Mouse (Mus musculus) cerebellum, postnatal 36 days (tissue): ENCODE measurements around the gene Alkbh2.
A peak's percentile ranks its signal among the peaks of the same experiment; 100 is the strongest.

Experiments used
- DNase-seq, 2 experiments: peaks; one replicate each; pipeline ENCODE4 v3.0.0; 2021 to 2022; ENCODE audit warnings: mixed read lengths in 2 of 2

Alkbh2 gene

DNA sequence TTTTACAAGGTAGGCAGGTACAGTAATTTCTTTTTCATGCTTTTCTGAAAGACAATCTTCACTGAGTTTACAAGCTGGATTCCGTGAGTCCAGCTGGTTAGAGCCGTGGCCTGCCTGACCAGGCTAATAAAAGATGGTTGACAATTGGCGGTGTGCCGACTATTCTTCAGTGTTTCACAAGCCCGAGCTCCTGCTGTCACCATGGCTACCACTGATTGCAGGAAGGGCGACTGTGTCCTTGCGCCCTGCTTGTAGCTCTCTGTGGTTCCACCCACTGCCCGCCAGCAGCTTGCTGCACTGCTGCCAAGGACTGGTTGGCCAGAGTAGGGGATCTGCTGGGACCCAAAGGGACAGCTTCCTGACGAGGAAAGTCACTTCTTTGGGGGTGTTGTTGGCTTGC lies 11.2 kb upstream of the Alkbh2 start:
- peak; percentile 50 to 51 for DNase-seq

DNA sequence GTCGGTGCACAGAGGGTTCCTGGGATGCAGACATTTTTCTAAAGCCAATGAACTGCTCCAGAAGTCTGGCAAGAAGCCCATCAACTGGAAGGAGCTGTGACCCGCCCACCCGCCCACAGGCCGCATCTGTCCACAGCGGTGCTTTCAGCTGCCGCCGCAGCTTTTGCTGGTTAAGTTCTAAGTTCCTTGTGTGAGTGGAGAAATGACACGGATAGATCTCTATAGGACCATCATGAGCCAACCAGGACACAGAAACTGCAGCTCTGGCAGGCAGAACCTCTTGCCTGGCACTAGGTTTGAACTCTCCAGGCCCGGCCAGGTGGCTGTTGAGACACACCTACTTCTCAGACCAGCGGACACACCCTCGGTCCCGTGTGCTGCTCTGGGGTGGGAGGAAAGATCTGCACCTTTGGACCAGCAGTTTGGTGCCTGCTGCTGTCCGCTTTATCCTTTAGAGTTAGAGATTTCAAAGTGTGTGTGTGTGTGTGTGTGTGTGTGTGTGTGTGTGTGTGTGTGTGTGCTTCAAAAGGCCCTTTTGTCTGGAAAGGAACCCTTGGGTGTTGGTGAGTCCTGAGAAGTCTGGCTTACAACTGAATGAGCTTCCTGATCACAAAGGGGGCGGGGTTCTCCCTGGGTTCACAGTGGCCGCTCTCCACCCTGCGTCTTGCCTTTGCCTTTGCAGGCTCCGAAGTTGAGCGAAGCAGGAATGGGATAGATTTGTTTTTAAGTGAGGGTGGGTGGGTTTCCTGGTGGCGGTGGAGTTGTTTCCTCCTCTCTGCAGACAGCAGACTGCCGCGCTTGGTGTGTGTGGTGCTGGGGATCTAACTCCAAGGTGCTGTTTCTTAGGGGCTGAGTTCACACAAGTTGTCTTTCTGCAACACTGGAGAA lies 10.5 kb upstream of the Alkbh2 start:
- DNase-seq, result no peak

DNA sequence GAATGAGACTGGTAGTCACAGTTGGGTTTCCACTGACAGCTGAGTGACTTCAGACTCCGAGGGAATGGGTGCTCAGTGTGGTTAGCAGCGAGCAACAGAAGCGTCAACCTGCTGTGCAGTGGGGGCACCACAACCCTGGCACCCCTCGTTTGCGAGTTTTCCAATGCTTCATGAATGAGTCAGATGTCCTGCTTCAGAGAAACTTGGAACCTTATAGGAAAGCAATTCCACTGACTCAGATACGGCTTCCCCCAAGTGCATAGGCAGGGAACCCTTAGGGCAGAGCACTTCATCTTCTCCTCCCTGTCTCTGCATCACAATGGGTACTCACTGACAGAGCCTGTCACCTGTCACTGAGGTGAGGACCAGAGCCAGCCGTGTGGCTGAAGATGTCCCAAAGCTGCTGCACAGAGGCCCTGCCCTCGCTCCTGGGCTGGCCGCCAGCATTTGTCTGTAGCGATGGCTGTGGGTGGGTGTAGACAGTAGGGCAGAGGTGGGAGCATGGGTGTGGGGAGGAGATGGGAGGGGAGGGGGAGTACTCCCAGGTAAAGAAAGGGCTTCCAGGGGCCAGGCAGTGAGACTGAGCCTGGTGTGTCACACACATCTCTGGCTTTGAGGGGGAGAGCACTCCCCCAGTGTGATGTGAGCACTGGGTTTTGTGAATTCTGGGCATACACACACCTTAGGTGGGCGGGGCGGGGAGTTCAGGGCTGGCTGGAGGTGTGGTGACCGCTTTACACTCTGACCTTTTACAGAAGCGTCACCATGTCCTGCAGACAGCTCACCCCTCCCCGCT lies 9.7 kb upstream of the Alkbh2 start:
- DNase-seq, result no peak

DNA sequence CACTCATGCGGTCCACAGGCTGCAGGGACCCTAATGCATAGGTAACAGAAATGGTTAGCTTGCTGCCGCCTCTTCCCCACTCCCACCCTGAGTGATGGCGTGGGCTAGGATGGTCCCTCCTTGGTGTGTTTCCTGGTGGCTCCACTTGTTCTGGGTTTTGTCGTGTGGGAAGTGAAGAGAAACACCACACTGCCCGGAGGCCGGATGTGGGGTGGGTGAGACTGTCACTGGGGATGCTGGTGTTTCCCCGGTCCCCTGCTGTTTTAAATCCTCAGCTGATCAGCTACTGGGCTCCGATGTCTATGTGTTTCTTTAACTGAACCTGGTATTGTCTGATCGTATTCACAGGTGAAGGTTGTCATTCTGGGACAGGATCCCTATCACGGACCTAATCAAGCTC lies 7.5 kb upstream of the Alkbh2 start:
- no peak for DNase-seq

DNA sequence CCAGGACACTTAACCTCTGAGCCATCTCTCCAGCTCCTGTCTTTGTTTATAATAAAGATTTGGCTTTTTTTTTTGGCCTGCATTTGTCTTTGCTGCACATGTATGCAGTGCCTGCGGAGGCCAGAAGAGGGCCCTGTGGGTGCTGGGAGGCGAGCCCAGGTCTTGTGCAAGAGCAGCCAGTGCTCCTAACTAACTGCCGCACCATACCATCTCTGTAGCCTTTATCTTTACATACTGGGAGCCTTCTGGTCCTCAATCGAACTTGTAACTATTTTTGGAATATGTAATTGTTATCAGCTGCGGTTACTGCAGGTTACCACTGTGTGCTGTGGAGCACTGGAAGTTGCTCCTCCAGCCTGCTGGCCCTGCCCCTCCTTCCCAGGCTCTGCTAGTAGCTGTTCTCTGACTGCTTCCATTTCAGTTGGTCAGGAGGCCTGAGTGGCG lies 6.1 kb upstream of the Alkbh2 start:
- peak; percentile 31 to 49 for DNase-seq

DNA sequence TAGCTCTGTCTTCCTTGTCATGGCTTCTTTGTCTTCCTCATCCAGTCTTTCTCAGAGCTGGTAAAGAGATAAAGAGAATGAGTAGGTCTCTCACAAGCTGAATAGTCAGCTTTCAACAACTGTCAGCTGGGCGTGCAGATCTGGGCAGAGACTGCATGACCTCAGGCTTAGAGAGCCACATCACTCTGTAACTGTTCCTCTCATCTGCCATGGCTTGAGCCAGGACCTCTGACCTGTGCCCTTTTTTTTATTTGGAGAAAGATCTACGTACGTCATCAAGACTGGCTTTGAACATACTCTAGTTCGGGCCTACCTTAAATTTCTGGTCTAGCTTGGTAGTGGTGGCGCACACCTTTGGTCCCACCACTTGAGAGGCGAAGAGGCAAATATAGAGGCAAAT lies 4.8 kb upstream of the Alkbh2 start:
- DNase-seq, result no peak

DNA sequence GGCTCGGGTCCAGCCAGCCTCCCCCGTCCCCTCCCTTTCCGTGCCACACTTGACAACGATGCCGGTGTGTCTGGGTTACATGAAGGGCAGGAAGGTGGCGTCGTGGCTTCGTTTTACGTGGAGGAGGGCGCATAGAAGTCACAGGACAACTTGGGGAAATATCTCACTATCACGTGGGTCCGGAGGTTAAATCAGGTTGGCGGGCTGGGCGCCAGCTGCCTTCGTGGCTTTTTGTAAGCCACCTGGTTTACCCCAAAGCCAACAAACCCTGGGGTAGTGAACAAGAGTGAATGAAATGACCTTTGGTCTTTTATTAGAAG lies 3.5 kb upstream of the Alkbh2 start:
- peak in 1 of 2 experiments; percentile 54 for DNase-seq

DNA sequence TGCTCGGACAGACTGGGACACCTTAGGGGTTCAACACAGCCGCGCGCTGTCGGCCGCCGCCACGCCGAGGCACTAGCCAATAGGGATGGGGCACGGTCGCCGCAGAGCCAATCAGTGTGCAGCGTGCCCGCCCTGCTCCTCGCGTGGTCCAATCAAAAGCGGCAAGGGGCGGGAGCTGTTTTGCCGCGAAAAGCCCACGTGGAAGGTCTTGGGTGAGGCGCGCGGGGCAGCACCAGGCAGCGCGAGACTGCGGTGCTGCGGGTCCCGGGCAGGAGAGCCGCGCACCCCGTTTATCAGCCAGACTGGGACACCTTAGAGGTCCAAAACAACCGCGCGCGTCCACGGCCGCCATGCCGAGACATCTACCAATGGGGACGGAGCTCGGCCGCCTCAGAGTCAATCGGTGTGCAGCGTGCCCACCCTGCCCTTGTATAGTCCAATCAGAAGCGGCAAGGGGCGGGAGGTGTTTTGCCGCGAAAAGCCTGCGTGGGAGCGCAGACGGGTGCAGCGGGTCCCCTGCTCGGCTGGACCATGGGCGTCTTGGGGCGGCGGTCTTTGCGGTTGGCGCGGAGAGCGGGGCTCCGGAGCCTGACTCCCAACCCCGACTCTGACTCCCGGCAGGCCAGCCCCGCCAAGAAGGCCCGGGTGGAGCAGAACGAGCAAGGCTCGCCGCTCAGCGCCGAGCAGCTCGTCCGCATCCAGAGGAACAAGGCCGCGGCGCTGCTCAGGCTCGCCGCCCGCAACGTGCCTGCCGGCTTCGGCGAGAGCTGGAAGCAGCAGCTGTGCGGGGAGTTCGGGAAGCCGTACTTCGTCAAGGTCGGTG lies 2.9 kb upstream of the Alkbh2 start:
- DNase-seq, result peak; percentile 93 to 96

DNA sequence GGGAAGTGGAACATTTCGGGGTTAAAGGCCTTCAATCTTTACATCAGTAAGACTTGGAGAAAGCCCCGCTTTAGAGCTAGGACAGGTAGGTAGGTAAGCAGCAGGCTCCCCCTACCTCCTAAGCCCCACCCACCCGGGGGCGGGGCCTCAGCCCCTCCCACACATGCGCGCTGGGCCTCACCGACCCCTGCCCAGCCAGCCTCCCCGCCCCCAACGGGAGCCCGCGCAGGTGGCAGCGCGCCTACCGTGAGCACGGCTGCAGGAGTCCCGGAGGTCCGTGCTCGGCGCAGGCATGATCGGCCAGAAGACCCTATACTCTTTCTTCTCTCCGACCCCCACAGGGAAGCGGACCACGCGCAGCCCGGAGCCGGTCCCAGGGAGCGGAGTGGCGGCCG lies 2.2 kb upstream of the Alkbh2 start, which contains the start of gene Ung:
TSS of gene Ung (plus strand) at position 176 of the 395 bp plus-strand sequence.
- DNase-seq, result peak; percentile 32 to 59

DNA sequence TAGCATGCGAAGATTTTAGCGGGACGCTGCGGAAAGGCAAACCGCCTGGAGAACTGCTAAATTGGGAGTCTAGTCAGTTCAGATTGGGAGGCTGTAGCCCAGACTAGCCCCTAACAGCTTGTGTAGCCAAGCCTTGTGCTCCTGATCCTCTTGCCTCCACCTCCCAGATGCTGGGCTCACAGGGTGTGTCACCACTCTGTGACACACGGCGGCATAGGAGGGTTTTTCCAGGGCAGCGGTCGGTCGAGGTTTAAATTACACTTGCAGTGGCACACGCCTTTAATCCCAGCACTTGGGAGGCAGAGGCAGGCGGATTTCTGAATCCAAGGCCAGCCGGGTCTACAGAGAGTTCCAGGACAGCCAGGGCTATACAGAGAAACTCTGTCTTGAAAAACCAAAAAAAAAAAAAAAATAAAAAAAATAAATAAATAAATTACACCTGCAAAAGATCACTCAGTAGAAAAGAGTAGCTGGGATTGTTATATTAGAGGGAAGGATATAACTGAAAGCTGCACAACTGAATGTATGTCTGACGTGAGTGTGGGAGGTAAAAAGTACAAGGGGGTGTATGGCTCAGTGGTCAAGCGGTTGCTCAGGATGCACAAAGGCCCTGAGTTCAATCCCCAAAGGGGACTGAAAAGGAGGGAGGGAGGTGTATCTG lies 1.7 kb upstream of the Alkbh2 start:
- DNase-seq, result no peak

DNA sequence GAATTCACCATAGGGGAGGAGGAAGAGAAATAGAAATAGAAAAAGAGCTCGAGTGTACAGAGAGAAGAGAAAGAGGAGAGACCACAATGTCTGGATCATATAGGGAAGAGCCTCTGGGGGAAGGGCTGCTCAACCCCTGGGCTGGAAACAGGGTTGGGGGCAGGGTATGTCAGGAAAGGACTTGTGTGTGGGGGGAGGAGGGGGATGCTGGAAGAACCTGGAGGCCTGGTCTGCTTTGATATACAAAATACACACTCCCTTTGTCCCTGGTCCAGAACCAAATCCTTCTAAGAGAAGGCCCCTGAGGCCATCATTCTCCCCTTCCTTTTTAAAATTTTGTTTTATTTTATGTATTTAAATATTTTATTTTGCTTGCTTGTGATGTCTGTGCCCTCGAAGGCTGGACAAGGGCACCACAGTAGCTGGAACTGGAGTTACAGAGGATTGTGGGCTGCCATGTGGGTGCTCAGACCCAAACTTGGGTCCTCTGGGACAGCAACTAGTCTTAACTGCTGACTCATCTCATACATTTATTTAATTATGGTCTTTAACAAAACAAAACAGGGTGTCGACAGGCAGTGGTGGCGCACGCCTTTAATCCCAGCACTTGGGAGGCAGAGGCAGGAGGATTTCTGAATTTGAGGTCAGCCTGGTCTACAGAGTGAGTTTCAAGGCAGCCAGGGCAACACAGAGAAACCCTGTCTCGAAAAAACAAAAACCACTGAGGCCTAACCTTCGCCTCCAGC lies 1.3 kb downstream of the Alkbh2 start:
- no peak for DNase-seq

DNA sequence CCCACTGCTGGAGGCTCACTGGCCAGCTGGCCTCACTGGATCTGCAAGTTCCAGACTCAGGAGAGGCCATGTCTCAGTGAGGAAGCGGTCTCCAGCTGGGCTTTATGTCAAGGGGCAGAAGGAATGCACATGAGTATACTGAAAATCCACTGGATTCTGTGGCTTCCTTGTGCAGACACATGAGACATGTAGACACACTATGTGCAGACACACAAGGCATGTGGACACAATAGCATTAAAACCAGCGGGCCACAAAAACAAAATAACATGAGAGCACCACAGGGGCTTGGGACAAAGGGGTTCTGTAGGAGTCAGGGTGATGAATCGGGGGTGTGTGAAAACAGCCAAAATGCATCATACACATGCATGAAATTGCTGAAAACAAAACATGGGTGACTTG lies 2.0 kb downstream of the Alkbh2 start:
- DNase-seq, result no peak

DNA sequence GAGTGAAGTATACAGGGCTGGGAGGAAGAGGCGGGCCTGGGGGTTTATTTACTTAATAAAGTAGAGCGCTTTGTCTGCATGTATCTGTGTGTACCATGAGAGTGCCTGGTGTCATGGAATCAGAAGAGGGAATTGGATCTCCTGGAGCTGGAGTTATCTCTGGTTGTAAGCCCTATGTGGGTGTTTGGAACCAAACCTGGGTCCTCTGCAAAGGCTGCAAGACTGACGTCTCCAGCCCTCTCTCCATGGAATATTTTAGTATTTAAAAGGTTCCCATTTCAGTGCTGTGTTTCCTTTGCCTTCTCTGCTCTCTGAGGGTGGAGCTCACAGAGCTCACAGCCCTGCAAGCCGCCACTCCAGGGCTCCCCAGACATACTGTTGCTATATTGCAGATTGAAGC lies 8.2 kb downstream of the Alkbh2 start:
- DNase-seq, result no peak

DNA sequence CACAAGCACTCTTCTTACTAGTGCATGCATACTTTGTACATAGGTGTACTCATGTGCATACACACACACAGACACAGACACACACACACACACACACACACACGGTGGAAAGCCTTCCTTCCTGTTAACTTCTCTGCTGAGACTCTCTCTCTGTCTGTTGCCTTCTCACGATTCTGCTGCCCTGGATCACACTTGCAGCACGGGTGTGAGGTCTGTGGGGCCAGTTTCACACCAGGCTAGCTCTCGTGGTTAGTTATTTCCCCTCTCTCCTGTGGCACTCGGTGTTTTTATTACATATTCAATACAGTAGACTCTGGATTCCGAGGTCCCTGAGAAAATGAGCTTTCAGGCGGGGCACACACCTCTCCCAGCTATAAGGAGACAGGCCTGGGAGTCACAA lies 11.4 kb downstream of the Alkbh2 start:
- no peak for DNase-seq

DNA sequence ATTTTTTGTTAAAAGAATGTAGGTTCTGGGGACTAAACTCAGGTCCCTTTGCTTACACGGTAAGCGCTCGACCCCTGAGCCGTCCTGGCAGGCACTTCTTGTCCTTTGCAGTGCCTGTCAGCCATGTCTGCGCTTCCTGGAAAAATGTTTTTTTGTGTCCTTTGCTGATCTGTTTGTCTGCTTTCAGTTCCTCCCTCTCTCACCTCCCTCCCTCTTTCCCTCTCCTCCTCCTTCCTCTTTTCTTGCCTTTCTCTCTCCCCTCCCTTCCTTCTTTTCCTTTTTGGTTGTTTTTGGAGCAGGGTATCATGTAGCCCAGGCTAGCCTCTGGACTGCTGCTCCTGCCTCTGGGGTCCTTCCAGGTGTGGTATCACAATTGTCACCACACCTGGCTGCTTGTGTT lies 13.0 kb downstream of the Alkbh2 start:
- DNase-seq, result no peak

DNA sequence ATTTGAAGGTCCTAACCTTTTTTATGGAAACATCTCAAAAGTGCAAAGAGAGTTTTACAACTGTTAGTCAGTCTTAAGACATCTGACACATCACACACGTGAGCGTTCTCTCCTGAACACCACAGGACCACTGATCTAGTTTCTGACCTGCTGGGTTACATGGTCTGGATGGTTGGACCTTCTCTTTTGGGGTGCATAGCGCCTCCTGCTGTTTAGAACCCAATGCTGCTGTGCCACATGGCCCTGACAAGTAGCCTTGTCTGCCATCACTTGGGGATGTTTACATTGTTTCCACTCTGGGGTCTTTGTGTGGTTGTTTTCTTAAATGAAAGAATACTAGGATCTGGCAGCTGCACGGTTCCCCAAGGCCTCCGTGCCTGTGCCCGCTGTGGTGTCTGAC lies 14.7 kb downstream of the Alkbh2 start:
- DNase-seq, result no peak

DNA sequence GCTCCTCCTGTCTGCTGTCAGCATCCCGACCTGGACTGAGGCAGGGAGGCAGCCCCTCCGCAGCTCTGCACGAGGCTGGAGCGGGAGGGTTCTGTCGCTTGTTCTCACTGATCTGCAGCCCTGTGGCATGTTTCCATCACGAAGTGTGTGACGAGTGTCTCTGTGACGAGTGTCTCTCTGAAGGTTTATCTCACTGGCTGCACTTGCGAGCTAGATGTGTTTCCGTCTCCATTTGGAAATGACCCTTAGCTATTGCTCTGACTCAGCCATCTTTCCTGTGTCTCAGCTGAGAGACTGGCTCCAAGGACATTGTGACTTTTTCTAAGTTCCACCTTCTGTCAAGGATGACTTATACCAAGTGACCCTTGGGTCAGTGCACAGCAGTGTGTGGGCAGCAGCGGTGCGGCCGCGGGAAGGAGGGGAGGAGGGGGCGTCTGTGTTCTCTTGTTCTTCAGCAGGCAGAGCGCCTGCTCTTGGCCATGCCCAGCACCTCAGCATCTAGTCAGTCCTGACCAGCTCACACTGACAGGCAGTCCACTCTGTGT lies 21.6 kb downstream of the Alkbh2 start:
- no peak for DNase-seq

DNA sequence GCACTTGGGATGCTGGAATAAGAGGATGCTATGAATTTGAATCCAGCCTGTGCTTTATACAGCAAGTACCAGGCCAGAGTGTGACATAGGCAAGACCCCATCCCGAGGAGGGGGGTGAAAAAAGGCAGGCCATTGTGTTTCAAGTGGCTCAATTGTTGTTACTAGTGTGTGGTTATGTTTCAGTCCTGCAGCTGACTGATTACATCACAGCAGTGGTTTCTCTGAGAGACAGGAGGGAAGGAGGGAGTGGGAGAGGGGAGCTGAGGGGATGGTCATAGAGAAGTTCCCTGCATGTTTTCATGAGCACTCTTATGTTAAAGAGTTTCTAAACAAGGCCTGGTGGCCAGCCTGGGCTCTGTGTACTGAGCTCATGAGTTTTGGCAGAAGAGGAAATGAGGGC lies 25.2 kb downstream of the Alkbh2 start:
- DNase-seq, result no peak

DNA sequence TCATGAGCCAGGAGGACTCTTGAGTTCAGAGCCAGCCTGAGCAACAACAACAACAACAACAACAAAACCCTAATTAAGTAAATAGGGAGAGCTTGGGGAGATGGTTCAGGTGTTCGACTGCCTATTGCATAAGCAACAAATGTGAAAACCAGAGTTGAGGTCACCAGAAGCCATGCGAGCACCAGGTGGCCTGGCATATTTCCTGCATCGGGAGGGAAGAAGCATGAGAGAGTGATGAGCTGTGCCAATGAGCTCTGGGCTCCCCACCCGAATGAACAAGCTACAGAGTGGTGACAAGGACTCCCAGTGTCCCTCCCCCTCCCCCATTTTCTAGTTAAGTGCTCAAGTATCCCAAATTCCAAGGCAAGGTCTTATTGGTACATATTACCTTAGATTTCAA lies 26.1 kb downstream of the Alkbh2 start:
- peak; percentile 32 to 45 for DNase-seq

DNA sequence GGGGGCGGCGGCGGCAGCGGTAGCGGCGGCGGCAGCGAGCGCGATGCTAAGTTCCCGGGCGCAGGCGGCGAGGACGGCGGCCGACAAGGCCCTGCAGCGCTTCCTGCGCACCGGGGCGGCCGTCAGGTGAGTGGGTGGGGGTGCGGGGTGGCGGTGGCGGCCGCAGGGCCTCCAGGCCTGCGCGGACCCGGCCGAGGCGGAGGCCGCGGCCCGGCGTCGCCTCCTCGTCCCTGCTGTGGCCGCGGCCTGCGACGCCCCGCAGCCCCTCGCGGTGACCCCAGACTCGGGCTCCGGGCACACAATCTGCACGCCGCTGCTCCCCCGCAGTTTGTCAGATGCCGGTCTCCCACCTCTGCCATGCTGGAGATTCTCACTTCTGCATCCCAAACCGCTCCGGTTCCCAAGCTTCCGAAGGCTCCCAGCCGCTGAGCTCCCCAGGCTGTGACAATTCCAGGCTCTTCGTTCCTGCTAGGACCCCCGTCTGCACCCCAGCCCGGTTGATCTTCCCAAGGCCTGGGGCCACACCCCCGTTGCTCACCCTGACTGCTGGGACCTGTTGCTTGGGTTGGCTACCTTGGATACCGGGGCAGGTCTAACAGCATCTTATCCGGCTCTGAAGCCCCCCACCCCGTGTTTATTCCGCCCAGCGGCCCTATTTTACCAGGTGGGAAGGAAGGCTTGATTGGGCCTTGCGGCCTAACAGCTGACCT lies 27.5 kb downstream of the Alkbh2 start:
- DNase-seq, result no peak
